Mouse (Mus musculus) monocyte, adult 59 days (primary cell): ENCODE measurements around the gene Pax9. TPM values are rescaled to one million over a fixed set of nuclear protein-coding genes. Genes with fewer than 3 reads are reported as not detected.

Source experiments
- total RNA-seq, 2 experiments: library from RNA; stranded (reverse); gene quantifications; one replicate each; pipeline ENCODE4 v1.2.4; 2023

Gene Pax9
- total RNA-seq: not detected

DNA sequence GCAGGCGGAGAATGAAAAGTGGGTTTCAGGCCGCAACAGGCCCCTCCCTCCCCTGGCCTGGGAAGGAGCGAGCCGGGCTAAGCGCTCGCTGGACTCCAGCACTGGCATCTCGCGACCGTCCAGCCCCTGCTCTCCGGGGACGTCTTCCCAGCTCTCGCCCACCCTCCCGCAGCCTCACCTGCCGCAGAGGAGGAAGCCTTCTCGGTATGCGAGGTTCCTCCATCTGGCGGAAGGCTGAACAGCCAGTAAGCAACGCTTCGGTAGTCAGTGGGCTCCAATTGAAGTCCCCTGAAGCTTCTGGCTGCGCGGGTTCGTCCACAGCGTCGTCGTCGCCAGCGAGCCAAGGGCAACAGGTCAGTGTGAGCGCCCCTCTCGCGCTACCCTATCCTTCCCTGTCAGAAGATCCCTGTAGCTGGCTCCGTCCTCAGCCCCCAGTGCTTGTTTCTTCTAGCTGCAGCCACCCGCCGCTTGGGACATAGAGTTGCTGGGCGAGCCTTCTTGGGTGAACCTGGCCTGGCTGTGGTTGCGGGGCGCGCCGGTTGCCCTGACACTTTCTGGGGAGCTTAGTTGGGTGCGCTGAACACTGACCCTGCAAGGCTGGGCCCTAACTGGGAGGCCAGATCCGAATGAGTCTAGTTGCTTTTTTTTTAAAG is at the start of gene Pax9:
Pax9 (plus strand) TSS at position 341 of the 653 bp plus-strand sequence.

Other genes with a start within 250 kb of the Pax9 start
- not detected for gene Nkx2-1, start 154.9 kb upstream of the Pax9 start, total RNA-seq
- not detected for gene Nkx2-9, start 78.5 kb upstream of the Pax9 start, total RNA-seq